Mouse (Mus musculus): Measurements from ENCODE around the gene Ecpas. TPM values are rescaled to one million over a fixed set of nuclear protein-coding genes. Genes with fewer than 3 reads are reported as not detected.

Gene Ecpas
- total RNA-seq, 2 experiments from 2014 or later, result 133 to 187 TPM

- DNase-seq (ENCODE audit: low spot score in 2 of 2), result peak; percentile 65 to 69
Observed at GRCm38 (mm10) chr4:58911831-58912628, 519 bp downstream of the Ecpas start.

DNA sequence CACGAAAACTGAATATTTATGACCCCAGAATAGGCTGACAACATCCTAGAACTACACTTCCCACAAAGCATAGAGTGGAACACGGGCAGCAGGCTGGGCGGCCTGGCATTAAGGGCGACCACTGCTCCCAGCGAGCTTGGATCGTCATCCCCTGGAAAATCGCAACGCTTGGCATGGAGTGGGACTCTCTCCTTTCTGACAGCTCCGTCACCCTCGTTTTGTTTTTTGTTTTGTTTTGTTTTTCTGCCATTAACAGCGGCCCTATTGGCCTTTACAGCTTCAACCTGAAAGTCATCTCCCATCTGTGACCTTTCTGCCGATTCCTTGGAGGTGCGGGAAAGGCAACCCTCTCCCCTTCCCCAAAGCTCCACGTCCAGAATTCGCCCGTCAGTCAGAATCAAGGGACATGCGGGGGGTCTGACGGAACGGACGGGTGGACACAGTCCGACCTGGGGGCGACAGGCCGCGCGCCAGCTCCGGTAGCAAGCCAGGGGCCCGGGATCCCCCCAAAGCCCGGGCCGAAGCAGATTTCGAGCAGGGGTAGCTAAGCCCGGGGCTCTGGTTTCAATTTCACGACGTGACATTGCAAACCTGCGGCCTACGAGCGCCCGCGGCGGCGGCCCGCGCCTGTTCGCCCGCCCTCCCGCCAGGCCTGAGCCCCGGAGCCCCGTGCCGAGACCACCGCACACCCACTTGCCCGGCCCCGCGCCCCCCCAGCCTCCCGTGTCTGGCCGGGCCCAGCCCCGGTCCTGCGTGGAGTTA lies 1.3 kb downstream of the Ecpas start:
- DNase-seq (ENCODE audit: low spot score in 2 of 2), result peak; percentile 63 to 67

- no peak for DNase-seq (ENCODE audit: low spot score in 2 of 2)
Observed at GRCm38 (mm10) chr4:58910175-58911068, 2.1 kb downstream of the Ecpas start.

DNA sequence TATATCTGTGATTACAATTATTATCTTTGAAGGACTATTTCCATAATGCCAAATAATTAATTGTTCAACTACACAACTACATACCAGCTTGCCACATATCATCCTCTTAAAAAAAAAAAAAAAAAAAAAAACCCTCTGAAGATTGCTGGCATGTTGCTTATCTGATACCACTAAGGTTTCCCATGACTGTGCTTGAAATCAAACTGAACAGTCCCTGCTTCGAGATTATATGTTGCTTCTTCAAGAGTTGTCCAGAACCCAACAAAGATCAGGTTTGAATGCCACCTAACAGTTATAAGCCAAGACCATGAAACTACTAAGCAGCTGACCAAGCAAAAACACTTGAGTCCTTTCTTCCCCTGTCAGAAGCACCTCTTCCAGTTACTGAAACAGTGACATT lies 5.1 kb downstream of the Ecpas start:
- DNase-seq (ENCODE audit: low spot score in 2 of 2), result no peak

DNA sequence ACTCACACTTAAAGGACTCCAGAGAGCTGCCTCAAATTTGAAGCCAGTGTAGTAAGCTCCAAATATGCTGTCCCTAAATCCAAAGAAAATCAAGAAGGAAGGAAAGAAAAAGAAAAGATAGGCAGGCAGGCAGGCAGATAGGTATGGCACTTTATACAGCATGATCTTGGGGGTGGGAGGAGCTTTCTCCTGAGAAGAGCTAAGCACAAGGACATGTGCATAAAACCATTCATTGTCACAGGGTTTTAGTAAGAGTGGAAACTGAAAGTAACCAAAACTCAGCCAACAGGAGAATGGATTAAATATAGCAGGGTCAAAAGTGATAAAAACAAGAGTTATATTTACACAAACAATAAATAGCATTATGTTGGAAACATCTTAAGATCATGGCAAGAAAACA lies 14.2 kb downstream of the Ecpas start:
- no peak for DNase-seq (ENCODE audit: low spot score in 2 of 2)

DNA sequence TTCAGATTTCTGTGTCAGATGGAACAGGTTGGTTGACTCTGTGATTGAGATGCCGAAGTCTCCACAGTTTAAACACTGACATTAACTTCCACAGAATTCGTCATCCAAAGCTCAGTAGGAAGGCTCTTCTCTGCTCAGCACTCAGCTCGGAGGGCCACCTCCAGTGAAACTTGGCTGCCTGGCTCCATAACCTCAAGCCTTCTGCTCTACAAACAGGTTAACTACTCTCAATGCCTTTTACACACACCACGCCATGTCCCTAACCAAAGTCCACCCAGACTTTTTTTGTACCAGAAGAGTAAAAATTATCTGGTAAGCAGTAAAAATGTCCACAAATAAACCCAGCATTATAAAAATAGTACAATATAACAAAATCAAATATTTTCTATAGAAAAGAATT lies 15.1 kb downstream of the Ecpas start:
- no peak for DNase-seq (ENCODE audit: low spot score in 2 of 2)

DNA sequence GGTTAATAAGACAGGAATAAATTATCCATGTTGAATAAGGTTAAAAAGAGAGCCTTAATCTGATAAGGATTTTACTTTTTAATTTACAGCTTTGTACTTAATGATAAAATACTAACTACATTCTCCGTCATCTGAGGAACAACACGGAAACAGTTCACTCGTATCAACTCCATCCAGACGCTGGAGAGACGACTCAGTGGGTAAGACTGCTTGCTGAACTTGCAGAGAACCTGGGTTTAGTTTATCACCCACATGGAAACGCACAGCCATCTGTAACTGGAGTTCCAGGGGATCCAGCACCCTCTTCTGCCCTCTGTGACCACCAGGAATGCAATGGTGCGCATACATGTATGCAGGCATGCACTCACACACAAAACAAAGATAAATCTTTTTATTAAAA lies 18.1 kb downstream of the Ecpas start:
- no peak for DNase-seq (ENCODE audit: low spot score in 2 of 2)

GRCm38 (mm10) chr4:58890035-58890782 lies 22.3 kb downstream of the Ecpas start:
- no peak for DNase-seq (ENCODE audit: low spot score in 2 of 2)

DNA sequence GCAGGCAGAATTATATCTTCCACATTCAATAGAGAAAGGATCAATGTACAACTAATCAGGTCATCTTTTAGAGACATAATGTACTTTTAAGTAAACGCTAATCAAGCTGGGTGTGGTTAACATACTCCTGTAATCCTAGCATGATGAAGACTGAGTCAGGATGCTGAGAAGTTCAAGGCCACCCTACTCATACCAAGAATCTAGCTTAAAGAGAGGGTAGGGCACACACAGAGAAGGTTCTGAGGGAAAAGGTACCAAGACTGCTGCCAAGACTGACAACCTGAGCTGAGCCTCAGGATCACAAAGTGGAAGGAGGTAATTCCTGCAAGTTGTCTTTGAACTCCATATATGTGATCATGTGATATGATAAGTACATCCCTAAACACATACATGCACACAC lies 24.0 kb downstream of the Ecpas start:
- no peak for DNase-seq (ENCODE audit: low spot score in 2 of 2)

DNA sequence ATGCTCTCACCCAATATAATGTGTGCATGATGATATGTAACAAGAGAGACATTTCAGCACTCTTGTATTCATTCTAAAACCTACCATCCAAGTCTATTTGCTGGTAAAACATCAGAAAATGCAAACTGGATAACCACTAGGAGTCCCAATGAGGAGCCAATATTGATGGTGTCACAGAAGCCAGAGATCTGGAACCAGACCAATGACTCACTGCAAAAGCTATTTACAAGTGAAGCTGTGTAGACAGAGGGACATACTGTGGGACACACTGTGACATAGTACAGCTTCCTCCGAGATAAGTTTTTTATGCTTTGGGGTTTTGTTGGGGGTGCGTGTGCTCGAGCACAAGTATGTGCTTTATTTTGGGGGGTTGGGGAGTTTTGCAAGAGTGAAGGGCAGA lies 24.9 kb downstream of the Ecpas start:
- no peak for DNase-seq (ENCODE audit: low spot score in 2 of 2)

DNA sequence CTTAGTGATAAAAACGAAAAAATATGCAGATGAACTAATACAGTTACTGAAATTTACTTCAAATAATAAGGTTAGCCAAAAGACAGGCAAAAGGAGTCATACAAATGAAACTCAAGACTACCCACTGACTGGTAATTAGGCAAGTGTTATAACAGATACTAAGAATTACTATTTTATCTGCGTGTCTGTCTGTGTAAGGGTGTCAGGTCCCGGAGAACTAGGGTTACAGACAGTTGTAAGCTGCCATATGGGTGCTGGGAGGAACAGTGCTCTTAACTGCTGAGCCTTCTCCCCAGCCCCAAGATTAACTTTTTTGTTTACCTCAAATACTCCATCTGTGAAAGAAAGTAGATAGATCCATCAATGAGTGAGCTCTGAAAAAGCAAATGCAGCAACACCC lies 25.8 kb downstream of the Ecpas start:
- no peak for DNase-seq (ENCODE audit: low spot score in 2 of 2)

GRCm38 (mm10) chr4:58885341-58885740 lies 27.2 kb downstream of the Ecpas start:
- DNase-seq (ENCODE audit: low spot score in 2 of 2), result no peak

DNA sequence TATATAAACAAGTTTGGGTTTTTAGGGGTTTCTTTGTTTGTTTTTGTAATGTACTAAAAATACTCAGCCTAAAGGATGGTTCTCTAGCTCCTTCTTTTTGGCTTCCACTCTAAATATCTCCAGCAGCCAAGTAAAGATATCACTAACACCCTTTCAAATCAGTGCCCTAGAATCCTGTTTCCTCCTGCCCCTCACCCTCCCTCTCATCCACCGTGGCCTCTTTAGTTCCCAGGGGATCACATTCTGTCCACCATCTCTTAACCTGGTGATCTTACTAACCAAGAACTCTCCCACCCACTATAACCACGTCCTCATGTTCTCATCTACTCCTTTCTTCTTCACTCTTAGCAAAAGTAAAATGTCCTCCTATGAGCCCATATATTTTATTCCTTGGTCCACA lies 28.7 kb downstream of the Ecpas start:
- DNase-seq (ENCODE audit: low spot score in 2 of 2), result no peak

DNA sequence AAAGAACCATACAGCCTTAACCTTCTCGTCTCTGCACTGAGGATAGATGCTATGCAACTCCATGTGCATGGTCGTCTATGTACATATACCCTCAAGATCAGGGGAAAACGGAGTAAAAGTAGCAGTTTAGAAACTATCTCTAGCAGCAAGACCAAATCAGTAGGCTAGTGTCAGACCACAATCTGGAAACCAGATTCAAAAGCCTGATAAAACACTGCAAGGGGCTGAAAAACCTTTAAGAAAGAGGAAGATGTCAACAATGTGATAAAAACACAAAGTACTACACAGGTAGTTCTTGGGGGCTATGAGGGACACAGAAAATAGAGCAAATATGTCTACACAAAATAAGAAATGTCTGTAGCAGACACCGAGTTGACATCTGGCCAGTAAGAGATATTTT lies 38.2 kb downstream of the Ecpas start:
- DNase-seq (ENCODE audit: low spot score in 2 of 2), result no peak

DNA sequence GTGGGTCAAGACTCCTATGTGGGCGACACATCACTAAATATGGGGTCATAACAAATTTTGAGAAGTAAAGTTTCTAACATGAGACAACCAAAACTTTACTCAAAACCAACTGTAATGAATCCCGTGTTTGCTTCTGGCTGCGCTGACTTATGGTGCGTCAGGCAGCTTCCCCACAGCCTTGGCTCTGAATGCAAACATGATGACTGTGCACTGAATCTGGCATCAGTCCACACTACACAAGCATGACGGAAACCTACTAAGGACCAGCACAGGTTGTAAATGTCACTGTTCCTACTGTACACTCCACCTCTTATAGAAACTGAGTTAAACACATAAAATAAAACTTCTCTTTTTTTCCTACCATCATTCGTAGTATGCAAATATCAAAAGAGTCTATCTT lies 45.3 kb downstream of the Ecpas start:
- peak in 1 of 2 experiments; percentile 33 for DNase-seq (ENCODE audit: low spot score in 2 of 2)

- no peak for DNase-seq (ENCODE audit: low spot score in 2 of 2)
Observed at GRCm38 (mm10) chr4:58832908-58833307, 79.6 kb downstream of the Ecpas start.

DNA sequence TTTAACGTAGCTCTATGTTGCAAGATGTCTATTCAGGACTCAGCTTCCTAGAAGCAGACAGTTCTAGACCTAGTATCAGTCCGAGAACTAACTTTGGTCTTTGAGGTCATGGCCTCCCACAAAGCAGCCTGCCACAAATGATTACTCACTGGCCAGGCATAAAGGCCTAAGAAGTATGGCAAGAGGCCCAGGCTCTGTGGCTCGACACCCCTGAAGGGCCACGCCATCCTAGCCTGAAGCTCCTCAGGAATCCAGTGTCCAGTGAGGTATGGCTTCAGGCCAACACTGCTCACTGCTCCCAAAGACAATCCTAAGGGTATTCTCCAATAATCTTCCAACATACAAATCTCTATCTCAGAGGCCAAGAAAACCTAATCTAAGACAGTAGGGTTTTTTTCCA lies 86.6 kb downstream of the Ecpas start:
- DNase-seq (ENCODE audit: low spot score in 2 of 2), result peak; percentile 18 to 23

DNA sequence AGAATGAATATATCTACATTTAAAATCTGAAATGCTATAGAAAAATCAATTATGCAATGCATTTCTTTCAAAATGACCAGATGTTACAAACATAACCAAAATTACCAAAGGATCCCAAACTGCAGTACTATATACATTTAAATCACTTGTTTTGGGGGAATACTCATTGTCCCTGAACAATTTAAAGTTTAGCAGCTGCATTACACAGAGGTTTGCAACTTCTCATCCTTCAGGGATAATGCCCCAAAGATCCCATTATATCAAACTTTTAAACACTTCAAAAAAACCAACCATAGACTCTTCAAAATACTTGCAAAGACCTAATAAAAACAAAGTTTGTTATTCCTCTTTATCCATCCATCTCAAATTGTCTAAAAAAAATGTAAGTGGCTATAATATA lies 124.9 kb downstream of the Ecpas start, which contains the start of gene Olfr267:
Olfr267 (minus strand) TSS at position 101 of the 400 bp plus-strand sequence.
- no peak for DNase-seq (ENCODE audit: low spot score in 2 of 2)

DNA sequence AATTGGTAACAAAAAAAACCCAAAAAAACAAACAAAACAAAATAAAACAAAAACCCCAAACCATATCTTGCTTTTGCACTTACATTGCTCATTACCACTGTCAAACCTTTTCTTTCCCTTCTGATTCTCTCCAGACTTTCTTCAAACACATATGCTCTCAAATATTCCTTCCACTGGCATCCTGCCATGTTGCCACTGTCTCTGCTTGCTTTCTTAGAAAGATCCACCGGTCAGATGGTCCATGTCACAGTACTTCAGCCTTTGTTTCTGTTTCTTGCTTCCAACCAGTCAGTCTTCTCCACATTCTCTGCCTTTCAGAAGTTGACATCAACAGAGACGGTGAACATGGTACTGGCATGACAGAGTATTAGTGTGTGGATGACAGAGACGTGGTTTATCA lies 125.9 kb downstream of the Ecpas start:
- no peak for DNase-seq (ENCODE audit: low spot score in 2 of 2)

DNA sequence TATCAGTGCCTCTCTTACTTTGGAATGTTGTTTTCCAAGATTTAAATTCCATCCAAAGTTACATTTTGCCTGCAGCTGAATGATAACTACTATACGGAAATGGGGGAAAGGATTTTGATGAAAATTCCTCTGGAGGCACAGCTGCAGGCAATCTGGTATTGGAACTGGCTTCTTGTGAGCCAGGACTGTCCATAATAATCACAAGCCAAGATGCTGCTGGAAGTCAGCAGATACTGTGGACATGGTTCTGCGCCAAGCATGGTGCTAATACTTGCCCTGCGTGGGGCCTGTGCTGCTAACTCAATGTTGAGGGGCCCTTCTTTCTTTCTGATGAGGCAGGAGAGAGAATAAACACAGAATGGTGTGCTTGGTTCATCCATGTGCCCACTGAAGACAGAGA lies 149.1 kb downstream of the Ecpas start:
- no peak for DNase-seq (ENCODE audit: low spot score in 2 of 2)

GRCm38 (mm10) chr4:58749510-58749909 lies 163.0 kb downstream of the Ecpas start:
- no peak for DNase-seq (ENCODE audit: low spot score in 2 of 2)

Data from adrenal gland, adult 18-20 months (tissue).